Mouse (Mus musculus): ENCODE measurements around the gene Ccdc8. TPM values are rescaled to one million over a fixed set of nuclear protein-coding genes. Genes with fewer than 3 reads are reported as not detected.

Gene Ccdc8
- polyA plus RNA-seq, 1 experiment from 2014 or later: 53.8 TPM

GRCm38 (mm10) chr7:17030239-17030638, 37.7 kb downstream of the Ccdc8 start:
- ATAC-seq (ENCODE audit: low FRiP score, low TSS enrichment): no peak
- Histone ChIP-seq H3K9ac (replicated peaks; ENCODE audit: low read length) (no peak overlapping the region), H3K9me3 (ENCODE audit: low read length) (no peaks in the 10 kb centered on the region), H3K4me3 (ENCODE audit: low read length) (no peak overlapping the region), H3K27me3 (ENCODE audit: insufficient read depth, low read length) (no peaks in the 10 kb centered on the region), H3K36me3 (ENCODE audit: insufficient read depth, low read length) (peaks cover 19% of the 10 kb centered on the region), H3K4me2 (replicated peaks; ENCODE audit: low read depth, low read length) (no peak overlapping the region), H3K4me1 (ENCODE audit: insufficient read depth, low read length) (peaks cover 16% of the 10 kb centered on the region), H3K27ac (ENCODE audit: low read length) (no peak overlapping the region)
- WGBS: 73% methylated on average over 7 of the region's 7 CpGs

GRCm38 (mm10) chr7:17038018-17038695, 45.6 kb downstream of the Ccdc8 start:
- no peak overlapping the region for H3K9ac ChIP-seq (replicated peaks; ENCODE audit: low read length)
- ATAC-seq (ENCODE audit: low FRiP score, low TSS enrichment): no peak
- no peaks in the 10 kb centered on the region for H3K9me3 ChIP-seq (ENCODE audit: low read length)
- no peak overlapping the region for H3K4me3 ChIP-seq (ENCODE audit: low read length)
- H3K27ac ChIP-seq (ENCODE audit: low read length): no peak overlapping the region
- peaks cover 45% of the 10 kb centered on the region for H3K36me3 ChIP-seq (ENCODE audit: insufficient read depth, low read length)
- no peaks in the 10 kb centered on the region for H3K4me1 ChIP-seq (ENCODE audit: insufficient read depth, low read length)
- no peaks in the 10 kb centered on the region for H3K27me3 ChIP-seq (ENCODE audit: insufficient read depth, low read length)
- WGBS: 56% methylated on average over 9 of the region's 9 CpGs
- H3K4me2 ChIP-seq (replicated peaks; ENCODE audit: low read depth, low read length): no peak overlapping the region

GRCm38 (mm10) chr7:17039373-17039772, 46.9 kb downstream of the Ccdc8 start:
- no peak for ATAC-seq (ENCODE audit: low FRiP score, low TSS enrichment)
- Histone ChIP-seq H3K4me1 (ENCODE audit: insufficient read depth, low read length) (no peaks in the 10 kb centered on the region), H3K9ac (replicated peaks; ENCODE audit: low read length) (no peak overlapping the region), H3K4me2 (replicated peaks; ENCODE audit: low read depth, low read length) (no peak overlapping the region), H3K27ac (ENCODE audit: low read length) (no peak overlapping the region), H3K27me3 (ENCODE audit: insufficient read depth, low read length) (no peaks in the 10 kb centered on the region), H3K4me3 (ENCODE audit: low read length) (no peak overlapping the region), H3K9me3 (ENCODE audit: low read length) (no peaks in the 10 kb centered on the region), H3K36me3 (ENCODE audit: insufficient read depth, low read length) (peaks cover 51% of the 10 kb centered on the region)
- 87% methylated on average over 7 of the region's 7 CpGs for WGBS

GRCm38 (mm10) chr7:17045743-17046142, 53.2 kb downstream of the Ccdc8 start:
- 71% methylated on average over 1 of the region's 1 CpGs for WGBS
- Histone ChIP-seq H3K27me3 (ENCODE audit: insufficient read depth, low read length) (no peaks in the 10 kb centered on the region), H3K9me3 (ENCODE audit: low read length) (no peaks in the 10 kb centered on the region), H3K4me3 (ENCODE audit: low read length) (no peak overlapping the region), H3K27ac (ENCODE audit: low read length) (no peak overlapping the region), H3K9ac (replicated peaks; ENCODE audit: low read length) (no peak overlapping the region), H3K4me2 (replicated peaks; ENCODE audit: low read depth, low read length) (no peak overlapping the region), H3K36me3 (ENCODE audit: insufficient read depth, low read length) (peaks cover 42% of the 10 kb centered on the region), H3K4me1 (ENCODE audit: insufficient read depth, low read length) (no peaks in the 10 kb centered on the region)
- ATAC-seq (ENCODE audit: low FRiP score, low TSS enrichment): no peak

Other genes with a start within 250 kb of the Ccdc8 start
- 49.2 and 51.0 TPM in 2 replicates for gene Slc1a5, start 211.4 kb upstream of the Ccdc8 start, polyA plus RNA-seq (2015; fragmentation: Nextera tagmentation; extraction: Ambion mirVana)
- 98.4 and 111 TPM in 2 replicates for gene Strn4, start 176.8 kb upstream of the Ccdc8 start, polyA plus RNA-seq (2015; fragmentation: Nextera tagmentation; extraction: Ambion mirVana)
- 36.3 and 36.6 TPM in 2 replicates for gene Fkrp, start 176.0 kb upstream of the Ccdc8 start, polyA plus RNA-seq (2015; fragmentation: Nextera tagmentation; extraction: Ambion mirVana)
- 16.2 and 17.8 TPM in 2 replicates for gene Prkd2, start 149.8 kb upstream of the Ccdc8 start, polyA plus RNA-seq (2015; fragmentation: Nextera tagmentation; extraction: Ambion mirVana)
- gene Dact3, start 117.4 kb upstream of the Ccdc8 start, polyA plus RNA-seq (2015; fragmentation: Nextera tagmentation; extraction: Ambion mirVana): 2.0 and 2.1 TPM in 2 replicates
- 7.7 and 10.5 TPM in 2 replicates for gene Gng8, start 100.9 kb upstream of the Ccdc8 start, polyA plus RNA-seq (2015; fragmentation: Nextera tagmentation; extraction: Ambion mirVana)
- 1.9 and 2.6 TPM in 2 replicates for gene Ptgir, start 86.2 kb upstream of the Ccdc8 start, polyA plus RNA-seq (2015; fragmentation: Nextera tagmentation; extraction: Ambion mirVana)
- gene Calm3, start 68.6 kb upstream of the Ccdc8 start, polyA plus RNA-seq (2015; fragmentation: Nextera tagmentation; extraction: Ambion mirVana): 145 and 154 TPM in 2 replicates
- 7.4 and 7.5 TPM in 2 replicates for gene Pnmal2, start 48.0 kb upstream of the Ccdc8 start, polyA plus RNA-seq (2015; fragmentation: Nextera tagmentation; extraction: Ambion mirVana)
- 0.62 and 0.65 TPM in 2 replicates for gene Pnmal1, start 33.0 kb upstream of the Ccdc8 start, polyA plus RNA-seq (2015; fragmentation: Nextera tagmentation; extraction: Ambion mirVana)
- 0.20 and 0.26 TPM in 2 replicates for gene Gm42372, start 9.6 kb upstream of the Ccdc8 start, polyA plus RNA-seq (2015; fragmentation: Nextera tagmentation; extraction: Ambion mirVana)
- 122 and 125 TPM in 2 replicates for gene Ppp5c, start 35.2 kb downstream of the Ccdc8 start, polyA plus RNA-seq (2015; fragmentation: Nextera tagmentation; extraction: Ambion mirVana)
- gene Hif3a, start 69.7 kb downstream of the Ccdc8 start, polyA plus RNA-seq (2015; fragmentation: Nextera tagmentation; extraction: Ambion mirVana): 25.2 and 26.1 TPM in 2 replicates
- gene Psg16, start 81.3 kb downstream of the Ccdc8 start, polyA plus RNA-seq (2015; fragmentation: Nextera tagmentation; extraction: Ambion mirVana): 0.19 TPM in 2 replicates
- gene Ceacam3, start 157.6 kb downstream of the Ccdc8 start, polyA plus RNA-seq (2015; fragmentation: Nextera tagmentation; extraction: Ambion mirVana): not detected in 2 replicates
- not detected in 2 replicates for gene Psg29, start 210.8 kb downstream of the Ccdc8 start, polyA plus RNA-seq (2015; fragmentation: Nextera tagmentation; extraction: Ambion mirVana)

Measured in kidney, embryonic 16.5 days (tissue).